Mouse (Mus musculus) cerebellum, adult 2 months (tissue): ENCODE measurements at regions not wholly inside any gene's neighbourhood (a gene's known extent, or its start where the extent isn't known, plus 50 kb on each side); places are given as distances from the start of the nearest gene placed in this dataset.

Experiments
- CTCF ChIP-seq: fragments of 200-500 bp; IDR thresholded peaks from 2 replicates; pipeline ENCODE4 v1.5.1; 2011; ENCODE audit warnings: low read depth, mild to moderate bottlenecking, control low read depth, low read length, moderate library complexity, borderline replicate concordance; ENCODE audit not compliant: insufficient read depth
- POLR2A ChIP-seq: fragments of 200-500 bp; IDR thresholded peaks from 2 replicates; pipeline ENCODE4 v1.6.1; 2011; ENCODE audit warnings: low read length, control low read depth, borderline replicate concordance; ENCODE audit not compliant: insufficient read depth

DNA sequence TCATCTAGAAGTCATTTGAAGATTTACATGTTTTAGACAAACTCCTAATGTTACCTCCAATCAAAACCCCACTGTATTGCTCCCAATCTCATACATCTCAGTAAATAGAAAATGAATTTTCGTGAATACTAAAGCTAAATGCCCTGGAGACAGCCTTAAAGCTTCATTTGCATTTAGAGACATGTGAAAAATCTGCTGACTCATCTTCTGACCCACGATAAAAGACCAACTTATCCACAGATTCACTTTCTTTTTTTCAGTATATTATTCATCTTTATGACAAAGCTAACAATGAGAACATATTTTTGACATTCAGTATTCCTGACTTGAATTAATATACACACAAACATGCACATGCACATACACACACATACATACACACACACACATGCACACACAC lies 762.0 kb upstream of the Adam24 start:
- TF ChIP-seq CTCF (no peak), POLR2A (no peak)
